ENCODE assay signal across 14 mouse cellular contexts in the genomic region with DNA sequence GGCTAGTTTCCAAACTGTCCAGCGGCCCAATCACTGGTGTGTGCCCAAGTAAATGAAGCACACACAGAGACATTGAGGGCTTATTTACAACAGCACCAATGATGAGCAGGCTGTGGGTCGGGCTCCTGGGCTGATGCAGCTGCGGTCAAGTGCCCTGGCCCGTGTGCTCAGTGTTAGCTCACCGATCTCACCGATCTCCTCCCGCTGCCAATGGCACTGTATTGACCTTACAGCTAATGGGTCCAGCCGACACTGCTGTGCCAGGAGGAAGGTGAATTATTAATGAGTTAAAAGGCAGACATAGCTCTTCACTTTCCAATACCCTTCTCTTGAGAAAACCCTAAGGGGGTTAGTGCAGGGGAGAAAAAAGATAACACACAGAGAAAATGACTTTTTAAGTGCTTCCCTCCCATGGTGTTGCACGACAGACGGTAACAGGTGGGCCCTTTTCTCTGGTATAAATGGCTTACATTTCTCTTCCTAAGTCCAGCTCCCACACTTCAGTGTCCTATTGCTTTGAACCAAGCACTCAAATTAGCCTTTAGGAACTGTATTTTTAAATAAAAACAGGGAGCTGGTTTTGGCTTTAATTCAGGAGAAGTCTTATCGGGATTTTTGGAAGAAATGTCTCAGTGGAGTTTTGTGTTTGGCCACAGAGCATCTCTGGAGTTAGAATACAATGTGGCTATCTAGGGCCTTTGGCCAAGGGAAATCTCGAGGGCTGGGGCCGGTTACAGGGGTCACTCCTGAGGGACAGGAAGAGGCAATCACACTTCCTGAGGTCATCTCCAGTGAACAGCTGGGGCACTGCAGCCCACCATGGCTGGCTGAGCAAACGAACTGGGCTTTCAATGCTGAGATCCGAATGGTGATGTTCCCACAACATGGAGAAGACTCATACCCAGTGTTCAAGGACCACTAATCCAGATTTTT.
DNase-seq lines count a peak whose midpoint lies in the region; ATAC-seq and TF ChIP-seq lines count a peak whose summit lies in the region.
"Had no signal": no experiment of that assay in that cellular context is flagged by ENCODE, and none has a peak within 500 bp of the region (broad histone marks: within the 10 kb centered on the region; RNA-seq: fewer than 3 reads in every experiment).

No protein-coding gene starts in this region.

- no peak for ATAC-seq in kidney, embryonic 15.5 days (replicated peaks; ENCODE audit: low FRiP score)
- no peak for ATAC-seq in megakaryocyte, adult 5-6 weeks (ENCODE audit: poor library complexity, severe bottlenecking)
- ATAC-seq: forebrain, embryonic 14.5 days; intestine, embryonic 15.5 days had no signal

- H3K9ac ChIP-seq in kidney, embryonic 15.5 days = no peak overlapping the region
- H3K9ac ChIP-seq: embryonic facial prominence, embryonic 15.5 days; intestine, embryonic 15.5 days had no signal

- H3K27ac ChIP-seq in kidney, embryonic 15.5 days = no peak overlapping the region
- H3K27ac ChIP-seq in embryonic facial prominence, embryonic 10.5 days (replicated peaks) = 0 out of 2 replicates have a peak overlapping the region, but pooled peaks have one; percentile 30
- H3K27ac ChIP-seq: embryonic facial prominence, embryonic 15.5 days; heart, adult 2 months; intestine, embryonic 15.5 days had no signal

- no peak overlapping the region for H3K4me2 ChIP-seq in kidney, embryonic 15.5 days
- H3K4me2 ChIP-seq: embryonic facial prominence, embryonic 15.5 days; intestine, embryonic 15.5 days had no signal

- no peaks in the 10 kb centered on the region for H3K79me3 ChIP-seq in C2C12 (ENCODE audit: low read depth)

- H3K4me1 ChIP-seq in kidney, embryonic 15.5 days = peaks cover 36% of the 10 kb centered on the region
- H3K4me1 ChIP-seq in embryonic facial prominence, embryonic 10.5 days = peaks cover 60% of the 10 kb centered on the region

- no peak overlapping the region for H3ac ChIP-seq in C2C12 (ENCODE audit: control insufficient read depth, insufficient read length, low read depth)

- TF ChIP-seq CTCF in C2C12 (IDR thresholded peaks at IDR 0.05; ENCODE audit: control insufficient read depth, insufficient read depth, insufficient read length) = no peak

- no peaks in the 10 kb centered on the region for H3K27me3 ChIP-seq in kidney, embryonic 15.5 days
- H3K27me3 ChIP-seq in C2C12 (ENCODE audit: control insufficient read depth, insufficient read depth, insufficient read length) = no peaks in the 10 kb centered on the region
- no peaks in the 10 kb centered on the region for H3K27me3 ChIP-seq in embryonic facial prominence, embryonic 10.5 days (replicated peaks; ENCODE audit: low read depth, poor library complexity, severe bottlenecking)
- H3K27me3 ChIP-seq: embryonic facial prominence, embryonic 15.5 days; intestine, embryonic 15.5 days had no signal

- DNase-seq in kidney, adult 11 months = peak; percentile 67
- DNase-seq in embryonic facial prominence, embryonic 10.5 days (ENCODE audit: low spot score) = no peak
- DNase-seq in kidney, adult 9 months = peak; percentile 81
- DNase-seq in right cerebral cortex, postnatal 4 days = no peak
- DNase-seq: cerebellum, adult 11 months; lung, postnatal 36 days; thymus, adult 2 months had no signal

- H3K9me3 ChIP-seq in kidney, embryonic 15.5 days (replicated peaks) = no peaks in the 10 kb centered on the region
- H3K9me3 ChIP-seq in embryonic facial prominence, embryonic 10.5 days = no peaks in the 10 kb centered on the region
- H3K9me3 ChIP-seq: embryonic facial prominence, embryonic 15.5 days; intestine, embryonic 15.5 days had no signal

- H3K36me3 ChIP-seq in kidney, embryonic 15.5 days = no peaks in the 10 kb centered on the region
- H3K36me3 ChIP-seq in C2C12 (ENCODE audit: control insufficient read depth, insufficient read depth) = no peaks in the 10 kb centered on the region
- H3K36me3 ChIP-seq in embryonic facial prominence, embryonic 10.5 days (replicated peaks) = no peaks in the 10 kb centered on the region; the same call in 1 of the 2 replicates
- H3K36me3 ChIP-seq: embryonic facial prominence, embryonic 15.5 days; intestine, embryonic 15.5 days had no signal

- WGBS in kidney, embryonic 15.5 days = 40% methylated on average over 15 of the region's 15 CpGs
- 69% methylated on average over 15 of the region's 15 CpGs for WGBS in embryonic facial prominence, embryonic 10.5 days

- no peak overlapping the region for H3K4me3 ChIP-seq in kidney, embryonic 15.5 days (replicated peaks)
- H3K4me3 ChIP-seq in C2C12 (ENCODE audit: insufficient read depth, poor library complexity, severe bottlenecking) = no peak overlapping the region
- H3K4me3 ChIP-seq in embryonic facial prominence, embryonic 10.5 days = no peak overlapping the region
- H3K4me3 ChIP-seq: embryonic facial prominence, embryonic 15.5 days; heart, adult 2 months; intestine, embryonic 15.5 days had no signal

- H3K79me2 ChIP-seq in C2C12 (ENCODE audit: control insufficient read depth, insufficient read depth) = no peaks in the 10 kb centered on the region

TF ChIP-seq in C2C12, 6 proteins besides CTCF, POLR2A, EP300 and RAD21:
- no peak for TF ChIP-seq CEBPB (IDR thresholded peaks at IDR 0.05; ENCODE audit: low read depth)
- TF ChIP-seq USF1 (IDR thresholded peaks at IDR 0.05; ENCODE audit: low read depth) = no peak
- TF ChIP-seq MYOD1 (IDR thresholded peaks at IDR 0.05; ENCODE audit: control insufficient read depth, insufficient read length, low read depth) = peak; percentile 49

Comparison
In these comparisons a context has a peak if more than half of its experiments do, and no peak if none do; other contexts are left out.
1. DNase-seq: peak in kidney, adult 11 months (single experiment) and kidney, adult 9 months (single experiment); none in embryonic facial prominence, embryonic 10.5 days (single experiment) and right cerebral cortex, postnatal 4 days (single experiment).